Mouse (Mus musculus) heart, embryonic 11.5 days (tissue): ENCODE measurements around the gene Tjap1. TPM values are rescaled to one million over a fixed set of nuclear protein-coding genes. Genes with fewer than 3 reads are reported as not detected.
A peak's percentile ranks its signal among the peaks of the same experiment; 100 is the strongest.

ENCODE experiments used
- ATAC-seq: fragments of 200-750 bp; cut with Nextera tagmentation; replicated peaks from 2 replicates; pipeline ENCODE4 v1.8.0; 2017; ENCODE audit warnings: moderate library complexity; ENCODE audit not compliant: insufficient number of reproducible peaks, low FRiP score, low TSS enrichment
- H3K27ac ChIP-seq: fragments of 300-500 bp; sonication (generic); 2 replicates; pipeline ENCODE4 v1.5.1; 2014; ENCODE audit warnings: mild to moderate bottlenecking, low read depth, low read length
- H3K27me3 ChIP-seq: fragments of 300-500 bp; sonication (generic); 2 replicates; pipeline ENCODE4 v1.6.1; 2014; ENCODE audit warnings: mild to moderate bottlenecking, low read length, mixed read lengths; ENCODE audit not compliant: control insufficient read depth, insufficient read depth
- H3K36me3 ChIP-seq: fragments of 300-500 bp; sonication (generic); 2 replicates; pipeline ENCODE4 v1.6.1; 2014; ENCODE audit warnings: mild to moderate bottlenecking, low read length, moderate library complexity, mixed read lengths; ENCODE audit not compliant: control insufficient read depth, insufficient read depth
- H3K4me1 ChIP-seq: fragments of 300-500 bp; sonication (generic); 2 replicates; pipeline ENCODE4 v1.6.1; 2014; ENCODE audit warnings: low read length; ENCODE audit not compliant: control insufficient read depth, insufficient read depth
- H3K4me2 ChIP-seq: fragments of 300-500 bp; sonication (generic); 2 replicates; pipeline ENCODE4 v1.6.1; 2014; ENCODE audit warnings: mild to moderate bottlenecking, moderate library complexity
- H3K4me3 ChIP-seq: fragments of 300-500 bp; sonication (generic); 2 replicates; pipeline ENCODE4 v1.5.1; 2014; ENCODE audit warnings: low read depth, low read length
- H3K9ac ChIP-seq: fragments of 300-500 bp; sonication (generic); 2 replicates; pipeline ENCODE4 v1.6.1; 2014; ENCODE audit warnings: mild to moderate bottlenecking, low read depth, low read length, moderate library complexity
- H3K9me3 ChIP-seq: fragments of 300-500 bp; sonication (generic); replicated peaks from 2 replicates; pipeline ENCODE4 v1.6.1; 2016; ENCODE audit warnings: low read length; ENCODE audit not compliant: control insufficient read depth
- WGBS: fragments of 180-500 bp; shearing (Covaris S2); extraction: QIAGEN DNeasy Blood & Tissue Kit; methylation state at CpG from one replicate; pipeline ENCODE4 v1.1.7; 2014; ENCODE audit not compliant: insufficient replicate concordance; 5-methylcytosine and 5-hydroxymethylcytosine counted together
- polyA plus RNA-seq: library from polyadenylated mRNA; unstranded; fragments of >200 nt; fragmentation: Nextera tagmentation; extraction: Ambion mirVana; gene quantifications from 2 replicates; pipeline ENCODE4 v1.2.1, GENCODE M21; 2014

Tjap1 gene
- polyA plus RNA-seq, 1 experiment from 2014 or later, result 36.8 TPM

- Histone ChIP-seq H3K27ac (no peak overlapping the region), H3K4me1 (peaks cover 21% of the 10 kb centered on the region), H3K9ac (no peak overlapping the region), H3K4me3 (no peak overlapping the region), H3K9me3 (no peaks in the 10 kb centered on the region), H3K27me3 (no peaks in the 10 kb centered on the region), H3K36me3 (peaks cover 14% of the 10 kb centered on the region; the same call in 1 of the 2 replicates), H3K4me2 (no peak overlapping the region)
- no peak; the same call in 1 of the 2 replicates for ATAC-seq
- 57% methylated on average over 10 of the region's 10 CpGs for WGBS
These were observed 7.3 kb downstream of the Tjap1 start for GRCm38 (mm10) chr17:46275506-46275905.

- H3K27me3 ChIP-seq, result no peaks in the 10 kb centered on the region
- no peak overlapping the region for H3K27ac ChIP-seq
- no peaks in the 10 kb centered on the region for H3K9me3 ChIP-seq
- peaks cover 21% of the 10 kb centered on the region for H3K4me1 ChIP-seq
- ATAC-seq, result no peak
- H3K4me3 ChIP-seq, result no peak overlapping the region
- H3K9ac ChIP-seq, result no peak overlapping the region
- H3K36me3 ChIP-seq, result peaks cover 11% of the 10 kb centered on the region; the same call in 1 of the 2 replicates
- H3K4me2 ChIP-seq, result no peak overlapping the region
- WGBS, result 91% methylated on average over 6 of the region's 6 CpGs
These were observed 7.8 kb downstream of the Tjap1 start for GRCm38 (mm10) chr17:46275034-46275433.

GRCm38 (mm10) chr17:46274465-46274864, 8.4 kb downstream of the Tjap1 start:
- Histone ChIP-seq H3K4me2 (no peak overlapping the region), H3K4me3 (no peak overlapping the region), H3K36me3 (peaks cover 7% of the 10 kb centered on the region; the same call in 1 of the 2 replicates), H3K9me3 (no peaks in the 10 kb centered on the region), H3K4me1 (peaks cover 21% of the 10 kb centered on the region), H3K9ac (peak overlapping the region; percentile 11; the same call in 1 of the 2 replicates), H3K27ac (peak overlapping the region; percentile 22; the same call in 1 of the 2 replicates), H3K27me3 (no peaks in the 10 kb centered on the region)
- no peak for ATAC-seq
- 66% methylated on average over 6 of the region's 6 CpGs for WGBS

- Histone ChIP-seq H3K4me2 (no peak overlapping the region), H3K27ac (peak overlapping the region; percentile 46; the same call in 1 of the 2 replicates), H3K9me3 (no peaks in the 10 kb centered on the region), H3K27me3 (no peaks in the 10 kb centered on the region), H3K9ac (no peak overlapping the region), H3K4me3 (no peak overlapping the region), H3K36me3 (peaks cover 2% of the 10 kb centered on the region; the same call in 1 of the 2 replicates), H3K4me1 (peaks cover 21% of the 10 kb centered on the region)
- ATAC-seq, result no peak
- WGBS, result 54% methylated on average over 1 of the region's 1 CpGs
These were observed 9.0 kb downstream of the Tjap1 start for GRCm38 (mm10) chr17:46273803-46274236.

GRCm38 (mm10) chr17:46272675-46273074, 10.2 kb downstream of the Tjap1 start:
- Histone ChIP-seq H3K4me1 (peaks cover 27% of the 10 kb centered on the region), H3K4me3 (no peak overlapping the region), H3K9ac (no peak overlapping the region), H3K36me3 (peaks cover 2% of the 10 kb centered on the region; the same call in 1 of the 2 replicates), H3K4me2 (no peak overlapping the region; the same call in 1 of the 2 replicates), H3K9me3 (no peaks in the 10 kb centered on the region), H3K27ac (no peak overlapping the region), H3K27me3 (no peaks in the 10 kb centered on the region)
- WGBS, result 69% methylated on average over 5 of the region's 5 CpGs
- ATAC-seq, result no peak

- no peak for ATAC-seq
- Histone ChIP-seq H3K9ac (no peak overlapping the region), H3K27ac (no peak overlapping the region), H3K4me1 (peaks cover 27% of the 10 kb centered on the region), H3K36me3 (peaks cover 2% of the 10 kb centered on the region; the same call in 1 of the 2 replicates), H3K4me2 (no peak overlapping the region), H3K9me3 (no peaks in the 10 kb centered on the region), H3K4me3 (no peak overlapping the region), H3K27me3 (no peaks in the 10 kb centered on the region)
- WGBS, result 73% methylated on average over 2 of the region's 2 CpGs
These were observed 10.8 kb downstream of the Tjap1 start for GRCm38 (mm10) chr17:46272058-46272457.

GRCm38 (mm10) chr17:46269771-46270534, 12.9 kb downstream of the Tjap1 start:
- no peaks in the 10 kb centered on the region for H3K9me3 ChIP-seq
- no peak overlapping the region for H3K9ac ChIP-seq
- WGBS, result 88% methylated on average over 19 of the region's 19 CpGs
- H3K27ac ChIP-seq, result no peak overlapping the region
- no peak overlapping the region for H3K4me3 ChIP-seq
- H3K27me3 ChIP-seq, result no peaks in the 10 kb centered on the region
- H3K4me1 ChIP-seq, result peaks cover 28% of the 10 kb centered on the region
- no peak overlapping the region for H3K4me2 ChIP-seq
- no peaks in the 10 kb centered on the region; the same call in 1 of the 2 replicates for H3K36me3 ChIP-seq
- ATAC-seq, result no peak

GRCm38 (mm10) chr17:46268026-46268720, 14.7 kb downstream of the Tjap1 start:
- Histone ChIP-seq H3K4me1 (peaks cover 18% of the 10 kb centered on the region), H3K9ac (peak overlapping the region; percentile 39; the same call in 1 of the 2 replicates), H3K27ac (no peak overlapping the region), H3K36me3 (peaks cover 12% of the 10 kb centered on the region), H3K9me3 (no peaks in the 10 kb centered on the region), H3K4me3 (no peak overlapping the region), H3K4me2 (no peak overlapping the region), H3K27me3 (no peaks in the 10 kb centered on the region)
- no peak for ATAC-seq
- 67% methylated on average over 10 of the region's 10 CpGs for WGBS
